25 mouse cellular contexts compared by ENCODE assay signal in genomic region chr10:69575451-69575850, GRCm38 (mm10).
A peak's percentile ranks its signal among the peaks of the same experiment; 100 is the strongest.
DNase-seq lines count a peak whose midpoint lies in the region; ATAC-seq and TF ChIP-seq lines count a peak whose summit lies in the region.
"Had no signal": no experiment of that assay in that cellular context is flagged by ENCODE, and none has a peak within 500 bp of the region (broad histone marks: within the 10 kb centered on the region; RNA-seq: fewer than 3 reads in every experiment).

No protein-coding gene starts in this region.

- H3K9me3 ChIP-seq in midbrain, embryonic 13.5 days, result no peaks in the 10 kb centered on the region
- no peaks in the 10 kb centered on the region for H3K9me3 ChIP-seq in midbrain, embryonic 15.5 days
- no peaks in the 10 kb centered on the region for H3K9me3 ChIP-seq in hindbrain, embryonic 13.5 days
- H3K9me3 ChIP-seq: embryonic facial prominence, embryonic 13.5 days; embryonic facial prominence, embryonic 15.5 days; forebrain, embryonic 10.5 days; forebrain, embryonic 12.5 days had no signal

- peak overlapping the region; percentile 79 for H3K27ac ChIP-seq in layer of hippocampus, adult 2 months
- H3K27ac ChIP-seq in midbrain, embryonic 13.5 days, result peak overlapping the region; percentile 53; the same call in 1 of the 2 replicates
- H3K27ac ChIP-seq in midbrain, embryonic 15.5 days, result no peak overlapping the region
- H3K27ac ChIP-seq in hindbrain, embryonic 13.5 days, result no peak overlapping the region
- H3K27ac ChIP-seq: embryonic facial prominence, embryonic 13.5 days; embryonic facial prominence, embryonic 15.5 days; forebrain, embryonic 10.5 days; forebrain, embryonic 12.5 days had no signal

- no peak overlapping the region for H3K4me3 ChIP-seq in layer of hippocampus, adult 2 months
- no peak overlapping the region for H3K4me3 ChIP-seq in midbrain, embryonic 13.5 days (replicated peaks)
- H3K4me3 ChIP-seq in midbrain, embryonic 15.5 days, result no peak overlapping the region
- H3K4me3 ChIP-seq in hindbrain, embryonic 13.5 days, result no peak overlapping the region
- H3K4me3 ChIP-seq: embryonic facial prominence, embryonic 13.5 days; embryonic facial prominence, embryonic 15.5 days; erythroblast, embryonic 14.5 days; forebrain, embryonic 10.5 days; forebrain, embryonic 12.5 days had no signal

- TF ChIP-seq CTCF in layer of hippocampus, adult 2 months (conservative IDR thresholded peaks at IDR 0.05), result no peak

- no peak for ATAC-seq in midbrain, embryonic 13.5 days
- no peak for ATAC-seq in midbrain, embryonic 15.5 days (replicated peaks)
- no peak for ATAC-seq in hindbrain, embryonic 13.5 days (ENCODE audit: low FRiP score)
- ATAC-seq: activated CD4-positive, CD25-positive, alpha-beta regulatory T cell, adult 4 months; forebrain, embryonic 16.5 days; Patski had no signal

- no peaks in the 10 kb centered on the region for H3K27me3 ChIP-seq in midbrain, embryonic 13.5 days
- no peaks in the 10 kb centered on the region for H3K27me3 ChIP-seq in midbrain, embryonic 15.5 days (replicated peaks)
- H3K27me3 ChIP-seq in hindbrain, embryonic 13.5 days, result no peaks in the 10 kb centered on the region
- H3K27me3 ChIP-seq: Patski had no signal

- no peaks in the 10 kb centered on the region for H3K36me3 ChIP-seq in midbrain, embryonic 13.5 days
- no peaks in the 10 kb centered on the region for H3K36me3 ChIP-seq in midbrain, embryonic 15.5 days (replicated peaks)
- H3K36me3 ChIP-seq in hindbrain, embryonic 13.5 days, result no peaks in the 10 kb centered on the region
- H3K36me3 ChIP-seq: embryonic facial prominence, embryonic 13.5 days; embryonic facial prominence, embryonic 15.5 days; forebrain, embryonic 10.5 days; forebrain, embryonic 12.5 days; G1E had no signal

- no peak overlapping the region for H3K4me2 ChIP-seq in midbrain, embryonic 13.5 days (replicated peaks)
- H3K4me2 ChIP-seq in midbrain, embryonic 15.5 days, result no peak overlapping the region
- no peak overlapping the region for H3K4me2 ChIP-seq in hindbrain, embryonic 13.5 days
- H3K4me2 ChIP-seq: embryonic facial prominence, embryonic 13.5 days; embryonic facial prominence, embryonic 15.5 days; forebrain, embryonic 12.5 days had no signal

- DNase-seq in layer of hippocampus, adult 2 months (ENCODE audit: low spot score in 2 of 2), result no peak
- DNase-seq in layer of hippocampus, adult 9-10 months (ENCODE audit: low spot score), result no peak
- peak; percentile 50 for DNase-seq in R1 (ENCODE audit: low read depth, low spot score)
- DNase-seq in urinary bladder, adult 18-20 months (ENCODE audit: low spot score in 2 of 2), result no peak
- DNase-seq: adrenal gland, adult 8-10 months; adrenal gland, postnatal 14 days; adrenal gland, postnatal 36 days; cerebellum, adult 18-20 months; cerebellum, adult 8-10 months; cerebellum, adult 9-11 months; cerebellum, postnatal 14 days; cerebellum, postnatal 36 days; embryo, embryonic 11 days had no signal

- H3K9ac ChIP-seq in midbrain, embryonic 13.5 days (replicated peaks), result no peak overlapping the region
- no peak overlapping the region for H3K9ac ChIP-seq in midbrain, embryonic 15.5 days
- H3K9ac ChIP-seq in hindbrain, embryonic 13.5 days, result no peak overlapping the region
- H3K9ac ChIP-seq: embryonic facial prominence, embryonic 13.5 days; embryonic facial prominence, embryonic 15.5 days; forebrain, embryonic 12.5 days had no signal

- 64% methylated on average over 6 of the region's 6 CpGs for WGBS in midbrain, embryonic 13.5 days
- 63% methylated on average over 6 of the region's 6 CpGs for WGBS in midbrain, embryonic 15.5 days
- WGBS in hindbrain, embryonic 13.5 days, result 64% methylated on average over 6 of the region's 6 CpGs

- peaks cover 88% of the 10 kb centered on the region for H3K4me1 ChIP-seq in midbrain, embryonic 13.5 days (replicated peaks)
- H3K4me1 ChIP-seq in midbrain, embryonic 15.5 days, result peaks cover 82% of the 10 kb centered on the region
- H3K4me1 ChIP-seq in hindbrain, embryonic 13.5 days (replicated peaks), result peaks cover 83% of the 10 kb centered on the region

Comparison
In these comparisons a context has a peak if more than half of its experiments do, and no peak if none do; other contexts are left out.
1. H3K27ac ChIP-seq: peak in layer of hippocampus, adult 2 months (single experiment) and midbrain, embryonic 13.5 days (single experiment); none in midbrain, embryonic 15.5 days (single experiment) and hindbrain, embryonic 13.5 days (single experiment).